Mouse (Mus musculus): Measurements from ENCODE around the gene Fam216b. TPM values are rescaled to one million over a fixed set of nuclear protein-coding genes. Genes with fewer than 3 reads are reported as not detected.

The Fam216b gene
- polyA plus RNA-seq, 1 experiment, result not detected

GRCm38 (mm10) chr14:78110871-78111270, 22.1 kb upstream of the Fam216b start:
- H3K27ac ChIP-seq (ENCODE audit: control insufficient read depth, insufficient read depth, low read depth, low read length, poor library complexity), result no peak overlapping the region
- 77% methylated on average over 3 of the region's 3 CpGs for WGBS
- no peak for TF ChIP-seq POLR2A (IDR thresholded peaks at IDR 0.05; ENCODE audit: borderline replicate concordance, control insufficient read depth, low read depth, low read length)
- TF ChIP-seq CTCF (IDR thresholded peaks at IDR 0.05; ENCODE audit: control insufficient read depth, insufficient read depth, low read length), result no peak
- no peaks in the 10 kb centered on the region for H3K4me1 ChIP-seq (ENCODE audit: control insufficient read depth, insufficient read depth, low read length)
- H3K4me3 ChIP-seq (replicated peaks; ENCODE audit: control insufficient read depth, low read depth, low read length), result no peak overlapping the region

DNA sequence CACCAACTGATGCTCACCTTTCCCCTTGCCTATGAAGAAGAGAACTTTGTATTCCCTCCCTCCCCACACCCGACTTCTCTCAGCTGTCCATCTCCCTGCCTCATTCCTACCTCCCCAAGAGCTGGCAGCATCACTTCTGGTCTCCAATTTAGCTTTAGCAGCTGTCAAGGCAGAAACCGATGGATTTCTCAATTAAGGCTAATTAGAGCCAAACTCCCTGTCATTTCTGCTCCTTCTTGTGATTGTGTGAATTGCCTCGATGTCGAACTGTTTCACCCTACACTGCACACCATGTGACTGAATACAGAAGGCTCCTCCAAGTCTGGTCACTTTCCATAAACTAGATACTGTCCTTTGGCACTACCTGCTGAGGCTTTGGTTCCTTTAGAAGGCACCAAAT, 20.6 kb upstream of the Fam216b start:
- no peak overlapping the region for H3K27ac ChIP-seq (ENCODE audit: control insufficient read depth, insufficient read depth, low read depth, low read length, poor library complexity)
- no peaks in the 10 kb centered on the region for H3K4me1 ChIP-seq (ENCODE audit: control insufficient read depth, insufficient read depth, low read length)
- no peak overlapping the region for H3K4me3 ChIP-seq (replicated peaks; ENCODE audit: control insufficient read depth, low read depth, low read length)
- 65% methylated on average over 4 of the region's 4 CpGs for WGBS
- TF ChIP-seq POLR2A (IDR thresholded peaks at IDR 0.05; ENCODE audit: borderline replicate concordance, control insufficient read depth, low read depth, low read length), result no peak
- no peak for TF ChIP-seq CTCF (IDR thresholded peaks at IDR 0.05; ENCODE audit: control insufficient read depth, insufficient read depth, low read length)

- Histone ChIP-seq H3K4me1 (ENCODE audit: control insufficient read depth, insufficient read depth, low read length) (no peaks in the 10 kb centered on the region), H3K4me3 (replicated peaks; ENCODE audit: control insufficient read depth, low read depth, low read length) (no peak overlapping the region), H3K27ac (ENCODE audit: control insufficient read depth, insufficient read depth, low read depth, low read length, poor library complexity) (no peak overlapping the region)
- 78% methylated on average over 3 of the region's 3 CpGs for WGBS
- no peak for TF ChIP-seq POLR2A (IDR thresholded peaks at IDR 0.05; ENCODE audit: borderline replicate concordance, control insufficient read depth, low read depth, low read length)
- TF ChIP-seq CTCF (IDR thresholded peaks at IDR 0.05; ENCODE audit: control insufficient read depth, insufficient read depth, low read length), result no peak
Observed at GRCm38 (mm10) chr14:78108388-78108787, 19.6 kb upstream of the Fam216b start.

GRCm38 (mm10) chr14:78089591-78089990, 784 bp upstream of the Fam216b start:
- Histone ChIP-seq H3K27ac (ENCODE audit: control insufficient read depth, insufficient read depth, low read depth, low read length, poor library complexity) (no peak overlapping the region), H3K4me3 (replicated peaks; ENCODE audit: control insufficient read depth, low read depth, low read length) (no peak overlapping the region), H3K4me1 (ENCODE audit: control insufficient read depth, insufficient read depth, low read length) (no peaks in the 10 kb centered on the region)
- TF ChIP-seq POLR2A (IDR thresholded peaks at IDR 0.05; ENCODE audit: borderline replicate concordance, control insufficient read depth, low read depth, low read length) (no peak), CTCF (IDR thresholded peaks at IDR 0.05; ENCODE audit: control insufficient read depth, insufficient read depth, low read length) (no peak)
- WGBS, result 78% methylated on average over 4 of the region's 4 CpGs

DNA sequence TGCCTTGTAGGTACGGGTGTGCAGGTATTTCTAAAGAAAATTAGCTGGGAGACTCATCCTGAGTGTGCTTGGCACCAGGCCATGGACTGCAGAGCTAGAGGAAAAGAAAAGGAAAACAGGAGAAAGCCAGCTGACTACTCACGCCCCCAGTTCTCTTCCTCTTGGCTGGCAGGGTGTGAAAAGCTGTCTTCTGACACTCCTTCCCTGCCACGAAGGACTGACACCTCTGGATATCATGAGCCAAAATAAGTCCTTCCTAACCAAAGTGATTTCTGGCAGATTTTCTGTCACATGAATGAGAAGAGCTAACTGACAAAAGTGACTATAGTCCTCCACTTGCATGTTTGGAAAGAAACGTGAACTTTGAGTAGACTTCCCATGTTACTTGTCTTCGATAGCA, 5.3 kb downstream of the Fam216b start:
- Histone ChIP-seq H3K4me3 (replicated peaks; ENCODE audit: control insufficient read depth, low read depth, low read length) (no peak overlapping the region), H3K27ac (ENCODE audit: control insufficient read depth, insufficient read depth, low read depth, low read length, poor library complexity) (no peak overlapping the region), H3K4me1 (ENCODE audit: control insufficient read depth, insufficient read depth, low read length) (no peaks in the 10 kb centered on the region)
- WGBS, result 73% methylated on average over 5 of the region's 5 CpGs
- TF ChIP-seq CTCF (IDR thresholded peaks at IDR 0.05; ENCODE audit: control insufficient read depth, insufficient read depth, low read length) (no peak), POLR2A (IDR thresholded peaks at IDR 0.05; ENCODE audit: borderline replicate concordance, control insufficient read depth, low read depth, low read length) (no peak)

DNA sequence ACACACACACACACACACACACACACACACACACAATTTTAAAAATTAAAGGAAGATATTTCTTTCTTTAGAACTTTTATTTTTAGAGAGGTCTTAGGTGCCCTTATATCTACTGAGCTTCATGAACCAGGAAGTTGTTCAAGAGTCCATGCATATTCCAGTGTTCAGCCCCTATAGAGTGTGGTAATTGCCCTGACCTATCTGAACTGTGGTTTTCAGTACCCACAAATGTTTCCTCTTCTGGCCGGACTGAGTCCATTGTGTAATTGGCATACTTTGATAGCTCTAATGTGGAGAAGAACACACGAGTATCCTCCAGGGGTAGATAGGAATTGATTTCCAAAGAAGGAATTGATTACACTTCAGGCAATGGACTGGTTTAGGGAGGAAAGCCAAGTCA, 11.3 kb downstream of the Fam216b start:
- TF ChIP-seq CTCF (IDR thresholded peaks at IDR 0.05; ENCODE audit: control insufficient read depth, insufficient read depth, low read length) (no peak), POLR2A (IDR thresholded peaks at IDR 0.05; ENCODE audit: borderline replicate concordance, control insufficient read depth, low read depth, low read length) (no peak)
- Histone ChIP-seq H3K27ac (ENCODE audit: control insufficient read depth, insufficient read depth, low read depth, low read length, poor library complexity) (no peak overlapping the region), H3K4me3 (replicated peaks; ENCODE audit: control insufficient read depth, low read depth, low read length) (no peak overlapping the region), H3K4me1 (ENCODE audit: control insufficient read depth, insufficient read depth, low read length) (no peaks in the 10 kb centered on the region)
- WGBS, result 0% methylated on average over 2 of the region's 2 CpGs

DNA sequence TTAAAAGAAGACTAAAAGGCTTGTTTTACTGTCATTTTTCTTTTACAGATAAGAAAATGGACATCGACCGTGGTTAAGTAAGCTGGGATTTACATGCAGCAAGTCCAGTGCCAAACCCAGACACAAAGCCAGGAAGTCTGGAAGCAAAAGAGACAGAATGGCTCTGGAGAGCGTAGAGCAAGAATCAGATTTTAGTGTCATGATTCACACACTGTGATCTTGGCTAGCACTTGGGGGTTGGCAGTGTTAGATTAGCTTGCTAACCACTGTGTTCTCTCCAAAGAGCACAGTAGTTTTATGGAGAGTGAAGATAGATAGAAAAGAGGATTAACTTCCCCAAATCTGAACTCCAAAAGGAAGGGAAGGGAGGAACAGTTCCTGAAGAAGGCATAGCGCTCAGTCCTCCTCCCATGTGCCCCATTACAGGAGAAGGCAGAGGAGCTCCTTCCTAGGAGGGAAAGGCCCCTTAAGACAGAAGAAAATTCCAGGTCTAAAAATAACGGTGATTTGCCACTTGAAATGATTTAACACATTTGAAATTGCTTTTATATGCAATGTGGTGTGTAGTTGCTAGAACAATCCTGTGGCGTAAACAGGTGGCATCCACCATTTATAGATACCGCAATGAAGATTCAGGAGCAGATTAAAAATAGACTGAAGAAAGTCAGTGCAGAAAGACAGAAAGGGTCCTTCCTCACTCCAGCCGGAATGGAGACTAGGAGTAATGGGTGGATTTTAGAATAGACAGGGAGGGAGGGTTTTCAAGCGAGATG, 22.7 kb downstream of the Fam216b start:
- WGBS, result 71% methylated on average over 9 of the region's 9 CpGs

GRCm38 (mm10) chr14:78062484-78062883, 26.3 kb downstream of the Fam216b start:
- Histone ChIP-seq H3K4me3 (replicated peaks; ENCODE audit: control insufficient read depth, low read depth, low read length) (no peak overlapping the region), H3K4me1 (ENCODE audit: control insufficient read depth, insufficient read depth, low read length) (no peaks in the 10 kb centered on the region), H3K27ac (ENCODE audit: control insufficient read depth, insufficient read depth, low read depth, low read length, poor library complexity) (no peak overlapping the region)
- 81% methylated on average over 11 of the region's 11 CpGs for WGBS
- TF ChIP-seq POLR2A (IDR thresholded peaks at IDR 0.05; ENCODE audit: borderline replicate concordance, control insufficient read depth, low read depth, low read length) (no peak), CTCF (IDR thresholded peaks at IDR 0.05; ENCODE audit: control insufficient read depth, insufficient read depth, low read length) (no peak)

More for the DNA sequence above, 22.7 kb downstream of the Fam216b start:
- Histone ChIP-seq H3K4me3 (replicated peaks; ENCODE audit: control insufficient read depth, low read depth, low read length) (no peak overlapping the region), H3K4me1 (ENCODE audit: control insufficient read depth, insufficient read depth, low read length) (no peaks in the 10 kb centered on the region), H3K27ac (ENCODE audit: control insufficient read depth, insufficient read depth, low read depth, low read length, poor library complexity) (no peak overlapping the region)
- TF ChIP-seq POLR2A (IDR thresholded peaks at IDR 0.05; ENCODE audit: borderline replicate concordance, control insufficient read depth, low read depth, low read length) (no peak), CTCF (IDR thresholded peaks at IDR 0.05; ENCODE audit: control insufficient read depth, insufficient read depth, low read length) (no peak)

GRCm38 (mm10) chr14:78060609-78060951, 28.2 kb downstream of the Fam216b start:
- H3K27ac ChIP-seq (ENCODE audit: control insufficient read depth, insufficient read depth, low read depth, low read length, poor library complexity), result no peak overlapping the region
- H3K4me3 ChIP-seq (replicated peaks; ENCODE audit: control insufficient read depth, low read depth, low read length), result no peak overlapping the region
- WGBS, result 75% methylated on average over 6 of the region's 6 CpGs
- H3K4me1 ChIP-seq (ENCODE audit: control insufficient read depth, insufficient read depth, low read length), result no peaks in the 10 kb centered on the region
- no peak for TF ChIP-seq POLR2A (IDR thresholded peaks at IDR 0.05; ENCODE audit: borderline replicate concordance, control insufficient read depth, low read depth, low read length)
- TF ChIP-seq CTCF (IDR thresholded peaks at IDR 0.05; ENCODE audit: control insufficient read depth, insufficient read depth, low read length), result no peak
